Mouse (Mus musculus) brain, embryonic 14.5 days (tissue): ENCODE measurements around the gene Sh3kbp1. TPM values are rescaled to one million over a fixed set of nuclear protein-coding genes. Genes with fewer than 3 reads are reported as not detected.
"Not testable (repeated sequence)": the region's sequence is repeated elsewhere in the genome, so short reads cannot be mapped to it uniquely, and the experiment has no call there.

ENCODE experiments used
- DNase-seq: peaks from one replicate; pipeline ENCODE4 v3.0.0-alpha.2; 2011; ENCODE audit warnings: low read depth
- CTCF ChIP-seq: fragments of 200-500 bp; IDR thresholded peaks from 2 replicates; pipeline ENCODE4 v1.5.1; 2012; ENCODE audit warnings: inconsistent platforms, mild to moderate bottlenecking, moderate library complexity, borderline replicate concordance; ENCODE audit not compliant: insufficient read depth, insufficient read length; ENCODE audit errors: extremely low read depth
- POLR2A ChIP-seq: fragments of 200-500 bp; IDR thresholded peaks from 2 replicates; pipeline ENCODE4 v1.6.1; 2012; ENCODE audit warnings: mild to moderate bottlenecking, inconsistent platforms, borderline replicate concordance; ENCODE audit not compliant: poor library complexity, insufficient read depth, insufficient read length, severe bottlenecking; ENCODE audit errors: extremely low read depth
- polyA plus RNA-seq: library from polyadenylated mRNA; depleted of rRNA; stranded (reverse); fragments of >200 nt; gene quantifications from 2 replicates; pipeline ENCODE4 v1.2.3, GENCODE M21; 2012; rRNA removed

The Sh3kbp1 gene
- polyA plus RNA-seq = 25.1 and 34.4 TPM in 2 replicates

DNA sequence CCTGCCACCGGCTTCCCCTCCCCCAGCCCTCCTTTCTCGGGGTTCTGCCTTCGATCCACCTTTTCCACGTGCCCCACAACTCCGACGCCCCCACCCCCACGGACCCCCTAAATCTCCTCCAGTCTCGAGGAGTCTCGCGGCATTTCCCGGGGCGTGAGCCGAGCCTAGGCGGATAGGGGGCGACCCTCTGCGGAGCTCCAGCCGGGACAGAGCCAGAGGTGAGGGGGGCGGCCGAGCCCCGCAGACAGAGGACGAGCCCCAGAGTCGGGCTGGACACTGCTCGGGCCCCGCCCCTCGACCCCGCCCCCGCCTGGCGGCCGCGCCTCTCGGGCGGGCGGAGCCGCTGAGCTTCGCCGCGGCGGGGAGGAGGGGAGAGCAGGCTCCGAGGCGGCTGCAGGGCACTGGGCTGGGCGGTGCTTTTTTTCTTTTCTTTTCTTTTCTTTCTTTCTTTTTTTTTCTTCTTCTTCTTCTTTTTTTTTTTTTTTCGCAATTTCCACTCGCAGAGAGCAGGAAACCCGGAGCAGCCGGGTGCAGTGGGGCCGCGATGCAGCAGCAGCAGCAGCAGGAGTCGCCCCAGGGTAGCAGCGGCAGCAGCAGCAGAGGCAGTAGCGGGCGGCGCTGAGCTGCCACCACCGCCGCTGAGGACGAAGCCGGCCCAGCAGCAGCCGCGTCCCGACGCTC is at the start of gene Sh3kbp1:
Sh3kbp1 (plus strand) TSS at position 366 of the 681 bp plus-strand sequence.
- peak; percentile 30; the same call in 1 of the 2 replicates for TF ChIP-seq POLR2A
- peak; percentile 20; the same call in 1 of the 2 replicates for TF ChIP-seq CTCF
- DNase-seq = peak; percentile 74

- not testable (repeated sequence) for DNase-seq
These were observed 42.3 kb upstream of the Sh3kbp1 start for GRCm38 (mm10) chrX:159584738-159585137.

DNA sequence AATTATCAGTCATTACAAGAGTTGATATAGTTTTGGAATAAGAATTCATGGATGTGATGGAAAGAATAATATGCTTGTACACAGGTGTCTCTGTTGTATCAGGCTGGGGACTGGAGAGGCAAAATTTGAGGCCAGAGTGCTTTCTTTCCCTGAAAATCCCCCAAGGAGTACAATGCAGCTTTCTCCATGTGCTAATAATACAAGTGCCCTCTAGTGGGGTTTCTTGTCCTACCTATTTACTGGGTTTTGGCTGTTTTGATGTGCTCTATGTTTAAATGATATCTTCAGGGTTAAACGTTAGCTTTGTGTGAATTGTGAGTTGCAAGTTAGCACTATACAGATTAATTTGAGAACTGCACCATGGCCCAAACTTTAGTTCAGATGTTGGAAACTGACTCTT is 35.4 kb upstream of the Sh3kbp1 start:
- TF ChIP-seq POLR2A (no peak), CTCF (no peak)
- no peak for DNase-seq

DNA sequence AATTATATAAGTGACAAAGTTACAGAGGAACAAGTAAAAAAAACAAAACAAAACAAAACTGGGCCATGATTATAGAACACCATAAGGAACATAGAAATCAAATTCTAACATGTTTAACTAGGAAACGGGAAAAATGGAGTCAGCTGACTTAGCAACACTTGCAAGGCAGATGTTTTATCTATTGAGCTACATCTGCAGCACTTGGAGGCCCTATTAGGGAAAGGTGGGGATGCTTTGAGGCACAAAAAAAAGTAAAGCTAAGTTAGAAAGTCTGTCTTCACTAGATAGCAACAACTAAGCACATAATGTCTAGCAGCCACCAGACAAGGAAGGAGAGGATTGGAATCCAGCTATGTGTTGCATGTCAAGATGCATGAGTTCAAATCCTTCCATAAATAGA is 29.6 kb upstream of the Sh3kbp1 start:
- TF ChIP-seq CTCF (no peak), POLR2A (no peak)
- DNase-seq = no peak

DNA sequence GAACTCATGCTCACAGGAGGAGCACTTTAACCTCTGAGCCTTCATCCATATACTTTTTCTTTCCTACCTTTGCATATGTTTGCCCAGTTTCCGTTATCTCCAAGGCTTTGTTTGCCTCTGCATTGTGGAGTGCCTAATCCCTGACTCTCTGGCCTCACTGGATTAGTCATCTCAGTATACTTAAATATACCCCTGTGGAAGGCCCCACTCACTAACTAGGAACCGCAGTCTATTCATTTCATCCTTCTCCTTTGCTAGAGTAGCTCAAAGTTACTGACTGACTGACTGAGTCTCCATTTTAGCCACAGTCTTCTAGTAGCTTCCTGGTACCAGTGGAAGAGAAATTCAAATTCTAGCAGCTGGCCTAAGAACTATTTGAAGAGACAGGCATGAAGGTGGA is 22.2 kb upstream of the Sh3kbp1 start:
- no peak for TF ChIP-seq CTCF
- TF ChIP-seq POLR2A = no peak
- DNase-seq = no peak

DNA sequence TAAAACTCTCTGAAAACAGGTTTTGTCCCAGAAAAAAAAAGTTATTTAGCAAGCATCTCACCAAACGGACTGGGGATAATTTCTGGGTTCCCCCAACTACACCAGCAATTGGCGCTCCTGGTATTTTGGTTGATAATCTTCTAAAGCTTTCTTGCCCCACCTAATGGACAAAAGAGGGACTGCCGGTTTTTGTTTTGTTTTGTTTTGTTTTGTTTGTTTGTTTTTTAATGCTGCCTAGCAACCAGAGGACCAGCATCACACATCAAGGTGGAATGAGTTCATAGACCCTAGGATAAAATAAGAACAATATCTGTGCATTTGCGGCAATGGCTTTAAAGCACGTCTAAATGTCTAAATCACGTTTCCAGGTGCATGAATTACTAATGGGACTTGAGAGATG is 20.1 kb upstream of the Sh3kbp1 start:
- peak; percentile 20 for DNase-seq
- no peak for TF ChIP-seq POLR2A

DNA sequence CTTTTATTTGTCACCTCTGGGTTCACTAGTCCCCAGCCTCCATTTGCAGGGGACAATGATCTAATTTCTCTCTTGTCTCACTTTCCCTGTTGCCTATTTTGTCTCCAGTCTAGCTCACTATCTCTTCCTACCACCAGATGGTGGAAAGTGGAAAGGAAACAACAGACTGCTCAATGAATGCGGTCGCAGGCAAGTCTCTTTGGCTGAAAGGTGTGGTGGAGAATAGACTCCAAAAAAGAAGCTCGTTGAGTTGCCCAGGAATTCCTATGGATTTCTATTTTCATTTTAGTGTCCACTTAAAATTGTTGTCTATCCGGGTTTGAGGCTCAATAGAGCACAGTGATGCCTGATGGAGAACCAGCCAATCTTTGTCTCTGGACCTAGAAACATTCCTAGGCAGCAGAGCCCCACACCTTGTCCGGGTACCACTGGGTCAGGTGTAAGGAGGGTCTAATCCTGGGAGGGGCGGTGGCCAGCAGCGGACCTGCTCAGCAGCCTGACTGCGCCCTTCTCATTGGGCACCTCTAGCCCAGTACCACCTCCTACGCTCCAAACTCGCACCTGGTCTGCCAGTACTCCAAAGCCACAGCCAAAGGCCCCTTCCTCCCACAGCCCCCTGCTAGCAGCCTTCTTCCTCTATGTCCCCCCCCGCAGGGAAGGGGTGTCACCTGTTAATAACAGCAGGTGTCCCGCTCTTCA is 715 bp upstream of the Sh3kbp1 start:
- TF ChIP-seq POLR2A (no peak), CTCF (peak; percentile 46; the same call in 1 of the 2 replicates)

GRCm38 (mm10) chrX:159627588-159628566 is 805 bp downstream of the Sh3kbp1 start:
- TF ChIP-seq POLR2A = no peak
- no peak for TF ChIP-seq CTCF
- peak; percentile 51 for DNase-seq

More for the DNA sequence above, 715 bp upstream of the Sh3kbp1 start:
- peak; percentile 78 for DNase-seq

DNA sequence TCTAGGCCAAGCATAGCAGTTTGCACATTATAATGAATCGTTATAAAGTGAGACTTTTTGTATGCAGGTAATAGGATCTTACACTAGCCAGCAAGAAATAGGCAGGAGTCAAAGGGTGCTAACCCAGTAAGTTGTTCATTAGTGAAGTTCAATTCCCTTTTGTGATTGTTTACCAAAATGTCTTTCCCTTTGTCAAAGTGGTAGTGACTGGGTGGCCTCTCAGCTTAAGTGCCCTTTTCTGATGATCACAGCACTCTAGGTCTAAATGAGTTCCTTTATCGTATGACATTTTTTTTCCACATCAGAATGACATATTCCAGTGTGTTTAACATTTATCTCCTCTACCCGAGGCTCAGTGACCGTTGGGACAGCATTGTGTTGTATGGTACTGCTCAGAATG is 1.6 kb downstream of the Sh3kbp1 start:
- DNase-seq = no peak
- no peak for TF ChIP-seq CTCF

- DNase-seq = peak; percentile 3
- TF ChIP-seq POLR2A (no peak), CTCF (no peak)
These were observed 2.1 kb downstream of the Sh3kbp1 start for GRCm38 (mm10) chrX:159629203-159629602.

DNA sequence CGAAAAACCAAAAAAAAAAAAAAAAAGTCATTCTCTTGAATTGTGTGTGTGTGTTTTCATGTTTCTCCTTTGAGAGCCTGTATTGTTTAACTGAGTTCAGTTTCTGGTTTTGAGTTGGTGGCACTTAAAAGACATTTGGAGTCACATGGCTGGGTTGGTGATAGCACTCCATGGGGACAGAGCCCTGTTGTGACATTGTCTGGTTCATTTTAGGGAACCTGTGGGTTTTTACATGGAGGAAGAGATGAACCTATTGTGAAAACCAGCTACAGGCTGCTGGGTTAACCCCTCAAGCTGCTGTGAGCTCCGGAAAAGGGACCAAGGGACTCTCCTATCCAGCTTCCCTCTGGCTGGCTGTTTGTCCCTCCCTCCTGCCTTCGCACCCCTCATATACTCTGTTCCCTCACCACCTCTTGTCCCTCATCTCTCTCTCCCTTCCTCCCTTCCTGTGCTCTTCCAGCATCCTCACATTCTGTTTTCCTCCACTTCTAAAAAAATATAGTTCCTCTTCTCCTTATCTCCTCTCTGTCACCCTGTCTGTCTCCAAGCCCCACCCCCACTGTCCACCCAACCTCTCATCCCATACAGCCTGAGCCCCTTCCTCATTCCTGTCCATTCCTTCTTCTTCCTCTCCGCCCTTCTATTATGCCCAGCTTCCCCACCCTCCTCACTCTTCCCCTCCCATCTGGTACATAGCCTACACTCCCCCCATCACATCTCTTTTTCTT is 11.6 kb downstream of the Sh3kbp1 start:
- no peak for DNase-seq
- TF ChIP-seq CTCF (no peak), POLR2A (no peak)

DNA sequence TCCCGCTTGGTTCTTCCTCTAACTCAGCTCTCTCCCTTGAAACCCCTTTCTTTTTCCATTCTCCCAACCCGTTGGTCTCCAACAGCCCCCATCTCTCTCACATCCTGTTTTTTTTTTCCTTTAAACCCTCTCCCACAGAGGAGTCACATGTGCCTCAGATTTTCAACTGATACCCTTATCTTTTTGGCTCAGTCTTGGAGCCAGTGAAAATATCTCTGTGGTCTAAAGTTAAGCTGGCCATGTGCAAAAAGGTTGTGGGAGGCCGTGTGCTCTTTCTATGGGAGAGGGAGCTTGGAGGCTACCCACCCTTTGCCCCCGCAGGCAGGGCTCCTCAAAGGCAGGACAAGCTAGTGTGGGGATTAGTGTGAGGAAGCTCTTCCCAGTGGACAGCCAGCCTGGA is 12.9 kb downstream of the Sh3kbp1 start:
- DNase-seq = no peak
- no peak for TF ChIP-seq CTCF
- no peak for TF ChIP-seq POLR2A

DNA sequence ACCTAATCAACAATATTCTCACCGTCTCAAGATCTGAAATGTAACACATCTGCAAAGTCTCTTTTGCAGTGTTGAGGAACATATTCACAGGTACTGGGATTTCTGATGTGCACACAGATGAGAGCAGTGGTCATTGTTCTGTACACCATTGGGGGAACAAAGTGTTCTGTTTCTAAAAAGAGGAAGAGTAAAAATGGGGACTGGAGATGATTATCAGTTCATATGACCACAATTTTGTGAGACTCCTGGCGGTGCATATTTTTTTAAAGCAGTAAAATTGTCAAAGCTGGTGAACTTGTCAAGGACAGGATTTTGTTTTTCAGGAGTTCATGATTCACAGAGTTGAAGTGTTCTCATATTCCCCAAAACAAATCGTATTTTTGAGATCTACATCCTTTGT is 18.2 kb downstream of the Sh3kbp1 start:
- TF ChIP-seq CTCF = no peak
- TF ChIP-seq POLR2A = no peak
- DNase-seq = no peak

DNA sequence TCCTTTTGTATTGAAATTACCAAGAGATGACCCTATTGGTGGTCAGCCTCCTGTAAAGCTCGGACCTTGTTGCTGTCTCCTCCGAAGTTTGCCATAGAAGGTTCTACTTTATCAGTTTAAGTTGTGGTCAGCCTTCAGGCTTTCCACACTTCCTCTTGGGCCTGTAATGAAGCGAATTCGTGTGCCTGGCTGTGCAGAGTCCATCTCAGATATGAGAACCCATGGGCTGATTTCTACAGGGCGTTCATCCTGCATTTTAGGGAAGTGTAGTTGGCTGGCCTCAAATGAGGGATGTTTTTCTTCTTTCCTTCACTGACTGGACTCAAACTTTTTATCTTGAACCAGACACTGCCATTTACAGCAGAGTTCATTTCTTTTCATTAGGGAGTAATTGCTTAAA is 20.5 kb downstream of the Sh3kbp1 start:
- no peak for DNase-seq
- no peak for TF ChIP-seq POLR2A
- TF ChIP-seq CTCF = no peak
